Mouse (Mus musculus) ES-Bruce4 (cell line): Measurements from ENCODE around the gene Lekr1.

Experiments used
- CTCF ChIP-seq: IDR thresholded peaks from one replicate; pipeline ENCODE4 v1.8.1; 2011; ENCODE audit warnings: low read depth, low read length
- POLR2A ChIP-seq: IDR thresholded peaks from one replicate; pipeline ENCODE4 v1.8.1; 2011; ENCODE audit warnings: low read length; ENCODE audit not compliant: insufficient read depth

- TF ChIP-seq CTCF (no peak), POLR2A (no peak)
Measured at GRCm38 (mm10) chr3:65830801-65831200, 164.8 kb downstream of the Lekr1 start.
